Comparison of ENCODE assay signal across 9 mouse cellular contexts in the genomic region with DNA sequence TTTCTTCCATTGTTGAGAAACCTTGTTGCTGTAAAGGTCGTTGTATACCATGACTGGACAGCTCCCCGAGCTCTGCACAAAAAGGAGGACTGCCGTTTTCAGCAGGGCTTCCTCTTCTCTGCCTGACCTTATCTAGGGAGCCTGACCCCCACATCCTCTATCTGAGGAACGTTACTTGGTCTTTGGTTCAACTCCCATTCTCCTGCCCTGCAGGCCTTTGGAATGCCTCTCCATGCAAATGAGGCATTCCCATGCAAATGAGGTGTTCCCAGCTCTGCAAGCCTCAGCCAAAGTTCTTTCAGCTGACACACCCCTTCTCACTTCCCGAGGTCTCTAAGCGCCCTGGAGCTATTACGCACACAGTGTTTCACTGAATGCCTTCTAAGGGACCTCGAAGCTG. TPM values are rescaled to one million over a fixed set of nuclear protein-coding genes. Genes with fewer than 3 reads are reported as not detected.
DNase-seq lines count a peak whose midpoint lies in the region; ATAC-seq and TF ChIP-seq lines count a peak whose summit lies in the region.
"Had no signal": no experiment of that assay in that cellular context is flagged by ENCODE, and none has a peak within 500 bp of the region (broad histone marks: within the 10 kb centered on the region; RNA-seq: fewer than 3 reads in every experiment).

No protein-coding gene starts in this region.

- peaks cover 47% of the 10 kb centered on the region for H3K4me1 ChIP-seq in hindbrain, embryonic 10.5 days (replicated peaks)
- H3K4me1 ChIP-seq in hindbrain, embryonic 16.5 days (ENCODE audit: control insufficient read depth, insufficient read depth, low read depth, low read length): peaks cover 6% of the 10 kb centered on the region
- H3K4me1 ChIP-seq in bone marrow, adult 2 months (ENCODE audit: control insufficient read depth, insufficient read depth, low read length): peaks cover 19% of the 10 kb centered on the region

- no peaks in the 10 kb centered on the region for H3K9me3 ChIP-seq in hindbrain, embryonic 10.5 days
- H3K9me3 ChIP-seq in hindbrain, embryonic 16.5 days (ENCODE audit: control insufficient read depth, low read length): no peaks in the 10 kb centered on the region

- H3K27me3 ChIP-seq in hindbrain, embryonic 10.5 days (ENCODE audit: insufficient read depth, poor library complexity, severe bottlenecking): peaks cover 24% of the 10 kb centered on the region
- H3K27me3 ChIP-seq in hindbrain, embryonic 16.5 days (replicated peaks; ENCODE audit: control insufficient read depth, insufficient read depth, low read length): no peaks in the 10 kb centered on the region

- H3K9ac ChIP-seq in hindbrain, embryonic 16.5 days (ENCODE audit: low read depth, low read length): no peak overlapping the region

- TF ChIP-seq CTCF in bone marrow, adult 2 months (IDR thresholded peaks at IDR 0.05; ENCODE audit: control insufficient read depth, insufficient read depth, low read length): no peak

- no peak for ATAC-seq in hindbrain, embryonic 16.5 days

- no peak overlapping the region; the same call in 1 of the 2 replicates for H3K4me3 ChIP-seq in hindbrain, embryonic 10.5 days
- H3K4me3 ChIP-seq in hindbrain, embryonic 16.5 days (ENCODE audit: low read length): no peak overlapping the region
- no peak overlapping the region for H3K4me3 ChIP-seq in bone marrow, adult 2 months (replicated peaks; ENCODE audit: control insufficient read depth, low read depth, low read length)

- peak overlapping the region; percentile 40; the same call in 1 of the 2 replicates for H3K27ac ChIP-seq in hindbrain, embryonic 10.5 days
- no peak overlapping the region for H3K27ac ChIP-seq in hindbrain, embryonic 16.5 days (ENCODE audit: low read depth, low read length)
- peak overlapping the region; percentile 22 for H3K27ac ChIP-seq in bone marrow, adult 2 months (ENCODE audit: control insufficient read depth, insufficient read depth, low read depth, low read length, poor library complexity)

- H3K36me3 ChIP-seq in hindbrain, embryonic 10.5 days: no peaks in the 10 kb centered on the region
- H3K36me3 ChIP-seq in hindbrain, embryonic 16.5 days (ENCODE audit: control insufficient read depth, insufficient read depth, low read length): no peaks in the 10 kb centered on the region

- no peak for DNase-seq in hindbrain, embryonic 10.5 days (ENCODE audit: low spot score)
- peak; percentile 61 to 65 for DNase-seq in heart, postnatal 10 days
- peak; percentile 26 for DNase-seq in lung, postnatal 36 days
- no peak for DNase-seq in urinary bladder, adult 2 months (ENCODE audit: low spot score)
- no peak for DNase-seq in layer of hippocampus, adult 11-12 months (ENCODE audit: low spot score)
- DNase-seq in adipocyte (ENCODE audit: low spot score): no peak
- DNase-seq: cerebellum, adult 9-10 months had no signal

- TF ChIP-seq POLR2A in bone marrow, adult 2 months (IDR thresholded peaks at IDR 0.05; ENCODE audit: borderline replicate concordance, control insufficient read depth, low read depth, low read length): no peak

- intact Hi-C loops in heart, postnatal 10 days (cut with DNase I): no loop called here

- 2% methylated on average over 8 of the region's 8 CpGs for WGBS in hindbrain, embryonic 10.5 days
- WGBS in hindbrain, embryonic 16.5 days: 3% methylated on average over 8 of the region's 8 CpGs
- 8% methylated on average over 8 of the region's 8 CpGs for WGBS in bone marrow, adult 2 months

- H3K4me2 ChIP-seq in hindbrain, embryonic 16.5 days (ENCODE audit: low read length): no peak overlapping the region

RNA-seq across cellular contexts. Expression of gene Man1c1, which starts 26.0 kb away (rescaled TPM):
- 3.7 and 4.1 TPM in 2 replicates for polyA plus RNA-seq in hindbrain, embryonic 10.5 days (2016; fragmentation: Nextera tagmentation; extraction: Ambion mirVana)
- 3.7 and 5.1 TPM in 2 replicates for polyA plus RNA-seq in hindbrain, embryonic 16.5 days (2015; fragmentation: Nextera tagmentation; extraction: Ambion mirVana)
- polyA plus RNA-seq in bone marrow, adult 2 months (2011; ENCODE audit: insufficient read depth, insufficient read length, low replicate concordance, missing spikeins): 2.7 and 7.3 TPM in 2 replicates
- 10 to 100 TPM; 32.0 to 37.7 TPM for total RNA-seq in heart, postnatal 10 days (2021)
- 7.3 and 12.7 TPM in 2 replicates for polyA plus RNA-seq in urinary bladder, adult 2 months (2012; rRNA removed)

RNA-seq across cellular contexts. Expression of gene Ldlrap1, which starts 37.7 kb away (rescaled TPM):
- polyA plus RNA-seq in hindbrain, embryonic 10.5 days (2016; fragmentation: Nextera tagmentation; extraction: Ambion mirVana): 9.7 and 11.4 TPM in 2 replicates
- polyA plus RNA-seq in hindbrain, embryonic 16.5 days (2015; fragmentation: Nextera tagmentation; extraction: Ambion mirVana): 3.0 and 3.9 TPM in 2 replicates
- polyA plus RNA-seq in bone marrow, adult 2 months (2011; ENCODE audit: insufficient read depth, insufficient read length, low replicate concordance, missing spikeins): 23.1 and 45.9 TPM in 2 replicates
- total RNA-seq in heart, postnatal 10 days (2021): 10 to 100 TPM; 21.8 to 24.3 TPM
- polyA plus RNA-seq in urinary bladder, adult 2 months (2012; rRNA removed): 17.9 and 21.4 TPM in 2 replicates

Comparison
In these comparisons a context has a peak if more than half of its experiments do, and no peak if none do; other contexts are left out.
1. DNase-seq: peak in heart, postnatal 10 days (2 of 2) and lung, postnatal 36 days (single experiment); none in hindbrain, embryonic 10.5 days (single experiment), urinary bladder, adult 2 months (single experiment), layer of hippocampus, adult 11-12 months (single experiment) and adipocyte (single experiment).